Mouse (Mus musculus): Measurements from ENCODE around the gene Slc7a1. TPM values are rescaled to one million over a fixed set of nuclear protein-coding genes. Genes with fewer than 3 reads are reported as not detected.

Gene Slc7a1
- polyA plus RNA-seq, 1 experiment from 2014 or later, result 48.5 TPM

DNA sequence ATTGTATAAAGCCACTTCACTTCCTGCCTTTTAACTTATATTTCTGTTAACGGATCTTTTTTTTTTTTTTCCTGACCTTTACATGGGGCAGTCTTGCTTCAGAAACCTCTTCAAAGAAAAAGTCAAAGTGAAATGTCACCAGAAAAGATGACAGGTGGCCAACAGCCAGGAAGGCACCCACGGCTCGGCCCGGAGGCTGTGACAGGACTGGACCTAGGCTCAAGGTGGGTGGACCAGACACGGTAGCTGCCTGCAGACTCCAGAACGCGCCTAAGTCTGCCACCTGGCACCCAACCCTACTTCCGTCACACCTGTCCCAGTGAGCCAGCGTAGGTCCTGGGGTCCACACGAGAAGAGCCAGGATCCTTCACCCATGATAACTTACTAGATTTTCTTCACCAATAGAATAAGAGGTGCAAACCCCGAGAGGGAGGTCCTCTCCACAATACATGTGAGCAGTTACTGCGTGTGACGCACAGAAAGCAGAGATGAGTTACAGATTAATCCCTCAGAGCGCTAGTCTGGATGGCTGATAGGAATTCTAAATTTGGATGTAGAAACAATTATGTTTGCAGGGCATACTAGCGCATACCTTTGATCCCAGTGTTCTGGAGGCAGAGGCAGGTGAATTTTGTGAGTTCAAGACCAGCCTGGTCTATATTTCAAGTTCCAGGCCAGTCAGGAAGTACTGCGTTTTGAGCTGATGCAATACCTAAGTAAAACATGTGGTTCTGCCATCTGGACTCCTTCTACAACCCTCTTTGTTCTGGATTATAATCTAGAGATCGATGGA, 22.1 kb downstream of the Slc7a1 start:
- WGBS, result 90% methylated on average over 17 of the region's 17 CpGs
- Histone ChIP-seq H3K9me3 (no peaks in the 10 kb centered on the region), H3K4me1 (replicated peaks) (no peaks in the 10 kb centered on the region), H3K9ac (no peak overlapping the region), H3K27ac (replicated peaks) (no peak overlapping the region; the same call in 1 of the 2 replicates), H3K4me3 (no peak overlapping the region), H3K27me3 (no peaks in the 10 kb centered on the region), H3K36me3 (no peaks in the 10 kb centered on the region), H3K4me2 (no peak overlapping the region)
- ATAC-seq (ENCODE audit: low FRiP score, low read depth), result no peak

DNA sequence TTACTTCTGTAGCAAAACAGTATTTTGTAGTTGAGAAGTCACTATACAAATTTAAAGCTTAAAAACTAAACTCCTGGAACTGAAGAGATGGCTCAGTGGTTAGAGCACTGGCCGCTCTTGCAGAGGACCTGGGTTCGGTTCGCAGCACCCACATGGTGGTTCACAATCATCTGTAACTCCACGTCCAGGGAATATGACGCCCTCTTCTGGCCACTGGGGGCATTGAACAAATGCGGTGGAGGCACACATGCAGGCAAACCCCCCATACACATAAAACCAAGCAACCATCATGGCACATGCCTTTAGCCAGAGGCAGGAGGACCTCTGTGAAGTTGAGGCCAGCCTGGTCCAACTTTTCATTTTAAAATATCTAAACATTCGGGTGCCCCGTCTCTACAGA, 23.3 kb downstream of the Slc7a1 start:
- Histone ChIP-seq H3K9ac (no peak overlapping the region), H3K27me3 (no peaks in the 10 kb centered on the region), H3K36me3 (no peaks in the 10 kb centered on the region), H3K4me3 (no peak overlapping the region), H3K4me2 (no peak overlapping the region), H3K27ac (replicated peaks) (no peak overlapping the region), H3K4me1 (replicated peaks) (no peaks in the 10 kb centered on the region), H3K9me3 (no peaks in the 10 kb centered on the region)
- 96% methylated on average over 8 of the region's 8 CpGs for WGBS
- ATAC-seq (ENCODE audit: low FRiP score, low read depth), result no peak

DNA sequence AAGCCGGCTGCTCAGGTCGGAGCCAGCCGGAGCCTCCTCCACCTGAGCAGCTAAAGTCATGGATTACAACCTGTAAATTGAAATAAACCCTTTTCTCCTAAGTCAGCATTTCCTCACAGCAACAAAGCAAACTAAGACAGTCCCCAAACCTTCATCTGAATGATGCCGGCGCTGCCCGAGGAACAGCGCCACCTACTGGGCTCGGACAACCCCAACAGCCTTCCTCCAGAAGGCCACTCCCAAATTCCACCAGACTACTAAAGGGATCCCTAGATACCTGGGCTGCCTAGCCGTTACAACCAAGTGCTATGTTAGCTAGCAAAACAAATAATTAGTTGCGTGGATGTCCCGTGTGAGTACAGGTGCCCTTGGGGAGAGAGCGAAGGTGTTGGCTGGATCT, 24.2 kb downstream of the Slc7a1 start:
- Histone ChIP-seq H3K27me3 (no peaks in the 10 kb centered on the region), H3K4me1 (replicated peaks) (no peaks in the 10 kb centered on the region), H3K9me3 (no peaks in the 10 kb centered on the region), H3K36me3 (no peaks in the 10 kb centered on the region), H3K9ac (no peak overlapping the region), H3K4me3 (no peak overlapping the region), H3K27ac (replicated peaks) (no peak overlapping the region), H3K4me2 (no peak overlapping the region)
- ATAC-seq (ENCODE audit: low FRiP score, low read depth), result no peak
- WGBS, result 73% methylated on average over 12 of the region's 12 CpGs

DNA sequence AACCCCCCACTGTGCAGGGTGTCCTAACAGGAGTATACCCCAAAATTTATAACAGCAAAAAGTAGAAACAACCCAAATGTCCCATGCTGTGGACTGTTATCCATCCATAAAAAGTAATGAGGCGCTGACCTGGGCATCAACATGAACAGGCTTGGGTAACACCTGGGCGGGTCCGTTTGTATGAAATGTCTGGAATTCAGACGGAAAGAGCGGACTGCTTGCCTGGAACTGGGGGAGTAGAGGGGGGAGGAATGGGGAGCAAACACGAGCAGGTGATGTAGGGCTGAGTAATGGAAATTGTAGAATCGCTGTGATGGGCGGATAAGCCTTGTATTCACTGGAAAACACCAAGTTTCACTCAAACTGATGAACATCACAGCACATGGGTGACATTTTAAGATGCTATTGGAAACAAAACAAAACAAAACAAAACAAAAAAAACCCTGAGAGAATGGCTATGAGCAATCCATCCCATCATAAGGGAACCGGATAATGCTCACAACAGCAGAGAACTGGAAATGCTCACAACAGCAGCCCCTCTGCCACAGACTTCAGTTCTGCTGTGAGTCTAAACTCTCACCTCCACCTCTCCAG, 26.5 kb downstream of the Slc7a1 start:
- Histone ChIP-seq H3K9me3 (no peaks in the 10 kb centered on the region), H3K4me3 (no peak overlapping the region), H3K27me3 (no peaks in the 10 kb centered on the region), H3K4me1 (replicated peaks) (no peaks in the 10 kb centered on the region), H3K27ac (replicated peaks) (no peak overlapping the region), H3K4me2 (no peak overlapping the region), H3K36me3 (no peaks in the 10 kb centered on the region), H3K9ac (no peak overlapping the region)
- ATAC-seq (ENCODE audit: low FRiP score, low read depth), result no peak
- WGBS, result 88% methylated on average over 9 of the region's 9 CpGs

DNA sequence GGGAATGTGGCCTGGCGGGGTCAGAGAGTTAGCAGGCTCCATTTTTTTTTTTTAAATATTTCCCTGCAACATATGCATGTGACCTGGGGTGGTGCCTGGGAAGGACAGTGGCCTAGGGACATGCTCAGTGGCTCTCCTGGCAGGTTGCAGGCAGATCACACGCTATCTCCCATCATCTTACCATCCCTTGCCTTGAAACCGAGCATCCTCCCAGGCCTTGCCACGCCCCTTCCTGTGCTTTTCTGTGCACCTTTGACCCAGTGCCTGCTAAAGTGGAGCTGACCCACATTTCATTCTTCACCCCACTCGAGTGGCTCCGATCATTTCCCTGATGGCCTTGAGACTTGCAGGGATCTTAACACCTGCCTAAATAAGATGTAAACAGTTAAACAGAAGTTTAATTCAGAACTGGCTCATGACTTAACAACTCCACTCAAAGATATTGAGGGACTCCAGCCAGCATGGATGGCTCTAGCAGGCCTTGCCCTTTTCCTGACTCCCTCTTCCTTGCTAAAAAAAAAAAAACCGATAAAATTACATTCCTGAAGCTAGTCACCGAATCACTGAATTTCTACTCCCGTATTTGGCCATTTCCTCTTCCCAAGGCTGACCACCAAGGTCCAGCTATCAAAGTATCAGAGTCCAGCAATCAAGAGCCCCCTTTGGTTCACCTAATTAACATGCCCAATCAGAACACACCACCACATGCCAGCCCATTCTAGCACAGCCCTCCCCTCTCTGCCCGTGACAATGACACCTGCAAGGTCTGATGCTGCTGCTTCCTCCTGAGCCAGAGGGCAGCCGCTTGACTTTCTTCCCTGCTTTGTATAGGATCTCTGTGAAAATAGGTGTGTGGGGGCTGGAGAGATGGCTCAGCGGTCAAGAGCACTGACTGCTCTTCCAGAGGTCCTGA, 27.4 kb downstream of the Slc7a1 start:
- Histone ChIP-seq H3K27ac (replicated peaks) (no peak overlapping the region), H3K4me1 (replicated peaks) (no peaks in the 10 kb centered on the region), H3K27me3 (no peaks in the 10 kb centered on the region), H3K36me3 (no peaks in the 10 kb centered on the region), H3K9ac (no peak overlapping the region), H3K4me2 (no peak overlapping the region), H3K4me3 (no peak overlapping the region), H3K9me3 (no peaks in the 10 kb centered on the region)
- no peak for ATAC-seq (ENCODE audit: low FRiP score, low read depth)
- 89% methylated on average over 12 of the region's 12 CpGs for WGBS

DNA sequence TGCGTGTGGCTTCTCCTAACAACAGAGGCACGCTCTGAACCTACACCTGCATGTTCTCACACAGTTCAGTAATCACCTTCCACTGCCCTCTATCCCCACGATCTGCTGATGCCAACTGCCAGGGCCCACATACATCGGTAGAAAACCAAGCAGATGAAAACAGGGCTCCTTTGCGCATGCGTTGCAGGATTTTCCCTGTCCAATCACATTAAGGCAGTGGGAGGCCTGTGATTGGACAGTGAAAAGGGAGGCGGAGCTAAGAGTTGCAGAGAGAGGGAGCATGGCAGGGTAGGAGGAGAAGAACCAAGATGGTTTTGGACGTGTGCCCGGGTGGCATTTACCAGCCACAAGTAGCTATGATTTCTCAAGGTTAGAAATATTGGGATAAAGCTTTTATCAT, 28.3 kb downstream of the Slc7a1 start:
- H3K4me3 ChIP-seq, result no peak overlapping the region
- ATAC-seq (ENCODE audit: low FRiP score, low read depth), result no peak
- H3K9ac ChIP-seq, result no peak overlapping the region
- no peaks in the 10 kb centered on the region for H3K27me3 ChIP-seq
- H3K4me1 ChIP-seq (replicated peaks), result no peaks in the 10 kb centered on the region
- H3K4me2 ChIP-seq, result no peak overlapping the region
- no peak overlapping the region for H3K27ac ChIP-seq (replicated peaks)
- WGBS, result 95% methylated on average over 9 of the region's 9 CpGs
- no peaks in the 10 kb centered on the region for H3K36me3 ChIP-seq
- H3K9me3 ChIP-seq, result no peaks in the 10 kb centered on the region

DNA sequence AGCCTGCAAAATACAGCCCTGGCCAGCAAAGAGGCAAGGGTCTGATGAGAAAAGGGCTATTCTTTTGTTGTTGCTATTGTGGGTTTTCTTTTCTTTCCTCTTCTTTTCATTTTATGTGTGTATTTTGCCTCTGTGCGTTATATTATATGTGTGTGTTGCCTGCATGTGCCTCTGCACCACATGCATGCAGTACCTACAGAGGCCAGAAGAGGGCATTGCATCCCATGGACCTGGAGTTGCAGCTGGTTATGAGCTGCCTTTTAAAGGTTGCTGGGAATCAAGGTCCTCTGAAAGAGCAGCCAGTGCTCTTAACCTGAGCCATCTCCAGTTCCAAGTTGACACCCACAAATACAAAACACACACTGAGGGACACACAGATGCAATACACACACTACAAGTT, 29.1 kb downstream of the Slc7a1 start:
- H3K27ac ChIP-seq (replicated peaks), result no peak overlapping the region
- no peaks in the 10 kb centered on the region for H3K36me3 ChIP-seq
- WGBS, result 96% methylated on average over 1 of the region's 1 CpGs
- no peaks in the 10 kb centered on the region for H3K27me3 ChIP-seq
- no peak overlapping the region for H3K9ac ChIP-seq
- H3K4me3 ChIP-seq, result no peak overlapping the region
- H3K4me2 ChIP-seq, result no peak overlapping the region
- no peak for ATAC-seq (ENCODE audit: low FRiP score, low read depth)
- no peaks in the 10 kb centered on the region for H3K9me3 ChIP-seq
- H3K4me1 ChIP-seq (replicated peaks), result no peaks in the 10 kb centered on the region

DNA sequence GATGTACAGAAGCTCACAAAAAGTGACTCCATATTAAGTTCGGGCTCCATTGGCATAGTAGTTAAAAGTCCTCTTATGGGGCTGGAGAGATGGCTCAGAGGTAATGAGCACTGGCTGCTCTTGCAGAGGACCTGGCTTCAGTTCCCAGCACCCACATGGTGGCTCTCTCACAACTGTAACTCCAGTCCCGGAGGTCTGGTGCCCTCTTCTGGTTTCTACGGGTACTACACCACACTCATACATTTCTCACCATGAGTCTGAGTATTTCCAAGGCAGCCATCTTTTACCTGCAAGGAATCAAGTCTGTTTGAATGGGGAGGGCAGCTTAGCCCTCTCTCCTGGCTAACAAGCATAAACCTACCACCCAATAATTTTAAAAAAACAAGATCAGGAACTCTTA, 30.5 kb downstream of the Slc7a1 start:
- no peaks in the 10 kb centered on the region for H3K27me3 ChIP-seq
- 92% methylated on average over 3 of the region's 3 CpGs for WGBS
- H3K4me3 ChIP-seq, result no peak overlapping the region
- H3K4me2 ChIP-seq, result no peak overlapping the region
- H3K27ac ChIP-seq (replicated peaks), result no peak overlapping the region
- H3K4me1 ChIP-seq (replicated peaks), result no peaks in the 10 kb centered on the region
- H3K36me3 ChIP-seq, result no peaks in the 10 kb centered on the region
- H3K9me3 ChIP-seq, result no peaks in the 10 kb centered on the region
- ATAC-seq (ENCODE audit: low FRiP score, low read depth), result no peak
- no peak overlapping the region for H3K9ac ChIP-seq

DNA sequence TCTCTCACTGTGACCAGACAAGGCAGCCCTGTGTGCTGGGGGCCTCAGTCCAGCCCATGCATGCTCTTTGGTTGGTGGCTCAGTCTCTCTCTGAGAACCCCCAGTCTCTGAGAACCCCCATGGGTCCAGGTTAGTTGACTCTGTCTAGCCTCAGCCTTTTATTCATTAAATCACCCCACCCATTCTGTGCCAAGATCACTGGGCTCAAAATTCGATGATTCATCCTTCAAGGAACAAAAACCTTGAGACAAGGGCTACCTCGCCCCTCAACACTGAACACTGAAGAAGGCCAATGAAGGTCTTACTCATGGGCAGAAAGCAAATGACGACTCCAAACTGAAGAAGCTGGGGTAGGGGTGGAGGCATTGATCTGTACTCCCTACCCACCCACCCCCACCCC, 31.9 kb downstream of the Slc7a1 start:
- Histone ChIP-seq H3K4me1 (replicated peaks) (no peaks in the 10 kb centered on the region), H3K36me3 (no peaks in the 10 kb centered on the region), H3K4me3 (no peak overlapping the region), H3K27ac (replicated peaks) (no peak overlapping the region), H3K9me3 (no peaks in the 10 kb centered on the region), H3K4me2 (no peak overlapping the region), H3K27me3 (no peaks in the 10 kb centered on the region), H3K9ac (no peak overlapping the region)
- no peak for ATAC-seq (ENCODE audit: low FRiP score, low read depth)
- 90% methylated on average over 3 of the region's 3 CpGs for WGBS

DNA sequence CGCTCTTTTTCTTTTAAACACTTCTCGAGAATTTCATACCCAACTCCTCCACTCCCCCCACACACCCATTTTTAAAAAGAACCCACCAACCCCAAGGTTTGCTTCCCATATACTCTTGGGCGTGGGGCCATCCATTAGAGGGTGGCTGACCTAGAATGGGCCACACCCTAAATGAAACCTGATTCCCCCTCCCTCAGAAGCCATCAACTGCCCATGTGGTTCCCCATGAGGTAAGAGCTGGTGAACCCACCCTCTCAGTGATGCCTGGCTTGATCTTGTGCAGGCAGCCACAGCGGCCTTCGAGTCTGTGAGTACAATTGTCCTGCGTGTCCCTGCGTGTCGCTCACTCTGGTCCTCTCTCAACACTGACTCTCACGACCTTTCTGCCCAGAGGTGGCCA, 33.2 kb downstream of the Slc7a1 start:
- Histone ChIP-seq H3K36me3 (no peaks in the 10 kb centered on the region), H3K4me2 (no peak overlapping the region), H3K4me1 (replicated peaks) (no peaks in the 10 kb centered on the region), H3K27me3 (no peaks in the 10 kb centered on the region), H3K9me3 (no peaks in the 10 kb centered on the region), H3K27ac (replicated peaks) (no peak overlapping the region), H3K4me3 (no peak overlapping the region), H3K9ac (no peak overlapping the region)
- ATAC-seq (ENCODE audit: low FRiP score, low read depth), result no peak
- 90% methylated on average over 9 of the region's 9 CpGs for WGBS

DNA sequence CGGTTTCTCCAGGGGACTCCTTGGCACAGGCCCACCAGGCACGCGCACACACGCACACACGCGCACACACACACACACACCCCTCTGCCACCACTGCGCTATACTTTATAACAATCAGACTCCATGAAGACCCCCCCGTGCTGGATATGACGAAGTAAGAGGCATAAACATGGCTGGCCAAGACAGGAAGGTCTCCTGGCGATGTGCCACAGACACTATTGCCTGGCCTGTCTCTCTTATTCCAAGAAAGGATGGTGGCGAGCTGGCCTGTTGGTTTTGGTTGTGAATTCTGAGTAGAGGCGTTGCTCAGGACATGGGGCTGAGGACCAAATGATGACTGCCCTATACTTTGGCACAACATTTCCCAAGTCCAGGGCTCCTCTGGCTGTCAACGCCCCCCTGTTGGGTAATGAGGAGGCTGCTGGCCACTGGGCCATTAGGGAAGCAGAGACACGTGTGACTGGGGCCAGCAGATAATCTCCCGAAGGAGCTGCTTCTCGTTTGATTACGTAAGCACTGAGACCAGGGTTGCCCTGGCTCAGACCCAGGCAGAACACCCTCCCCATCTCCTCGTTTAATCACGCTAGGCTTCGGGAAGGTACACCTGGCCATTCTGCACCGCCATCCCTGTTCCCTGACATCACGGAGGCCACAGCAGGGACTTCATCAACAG, 36.1 kb downstream of the Slc7a1 start:
- Histone ChIP-seq H3K27me3 (no peaks in the 10 kb centered on the region), H3K4me2 (no peak overlapping the region), H3K4me1 (replicated peaks) (no peaks in the 10 kb centered on the region), H3K27ac (replicated peaks) (no peak overlapping the region), H3K36me3 (no peaks in the 10 kb centered on the region), H3K9me3 (no peaks in the 10 kb centered on the region), H3K9ac (no peak overlapping the region), H3K4me3 (no peak overlapping the region)
- 85% methylated on average over 22 of the region's 22 CpGs for WGBS
- no peak for ATAC-seq (ENCODE audit: low FRiP score, low read depth)

DNA sequence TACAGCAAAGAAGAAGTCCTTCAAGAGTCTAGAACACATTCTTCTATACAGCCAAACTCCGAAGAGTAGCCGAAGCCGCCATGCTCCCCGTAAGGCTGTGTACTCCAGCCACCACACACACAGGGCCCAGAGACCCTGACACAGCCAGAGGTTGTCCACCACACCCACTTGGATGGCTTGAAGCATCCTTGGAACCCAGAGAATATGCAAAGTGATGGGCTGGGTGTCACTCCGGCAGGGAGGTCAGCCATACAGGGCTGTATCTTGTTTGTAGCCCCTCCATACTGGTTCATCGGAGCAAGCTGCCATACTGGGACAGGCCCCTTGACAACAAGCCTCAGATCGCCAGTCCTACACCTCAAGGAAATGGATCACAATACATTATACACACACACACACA, 37.4 kb downstream of the Slc7a1 start:
- no peak for ATAC-seq (ENCODE audit: low FRiP score, low read depth)
- 92% methylated on average over 7 of the region's 7 CpGs for WGBS
- H3K4me2 ChIP-seq, result no peak overlapping the region
- no peak overlapping the region for H3K27ac ChIP-seq (replicated peaks)
- H3K4me1 ChIP-seq (replicated peaks), result no peaks in the 10 kb centered on the region
- no peaks in the 10 kb centered on the region for H3K27me3 ChIP-seq
- no peak overlapping the region for H3K4me3 ChIP-seq
- no peak overlapping the region for H3K9ac ChIP-seq
- no peaks in the 10 kb centered on the region for H3K36me3 ChIP-seq
- no peaks in the 10 kb centered on the region for H3K9me3 ChIP-seq

All from hindbrain, embryonic 15.5 days (tissue).